Comparison of ENCODE assay signal across 36 mouse cellular contexts in the genomic region with DNA sequence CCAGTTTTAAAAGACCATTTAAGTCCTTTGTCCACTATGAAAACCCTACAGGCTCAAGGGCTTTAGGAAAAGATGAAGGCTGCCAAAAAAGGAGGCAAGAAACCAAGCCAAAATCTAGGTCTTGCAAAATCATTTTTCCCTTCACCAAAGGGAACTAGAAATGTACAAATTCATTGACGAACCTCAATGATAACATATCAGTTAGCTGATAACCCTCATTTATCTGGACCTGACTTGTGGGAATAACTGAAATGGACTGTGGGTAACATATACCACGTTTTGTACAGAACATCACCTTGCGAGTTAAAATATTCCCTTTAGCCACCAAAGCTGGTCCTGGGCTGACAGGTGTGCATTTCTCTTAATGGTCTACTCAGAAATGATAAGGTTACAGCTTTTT. TPM values are rescaled to one million over a fixed set of nuclear protein-coding genes. Genes with fewer than 3 reads are reported as not detected.
"Had no signal": no experiment of that assay in that cellular context is flagged by ENCODE, and none has a peak within 500 bp of the region (broad histone marks: within the 10 kb centered on the region; RNA-seq: fewer than 3 reads in every experiment).

No protein-coding gene starts in this region.

- ATAC-seq: forebrain, embryonic 13.5 days; forebrain, embryonic 14.5 days; forebrain, embryonic 15.5 days; forebrain, embryonic 16.5 days; forebrain, postnatal 0 days had no signal

- H3K36me3 ChIP-seq: embryonic facial prominence, embryonic 12.5 days had no signal

- H3K27ac ChIP-seq: embryonic facial prominence, embryonic 10.5 days; embryonic facial prominence, embryonic 12.5 days; embryonic facial prominence, embryonic 13.5 days; embryonic facial prominence, embryonic 15.5 days; forebrain, embryonic 10.5 days; forebrain, embryonic 12.5 days; forebrain, embryonic 13.5 days; forebrain, embryonic 15.5 days; gastrocnemius, adult 2 months; heart, embryonic 10.5 days had no signal

- H3K9me3 ChIP-seq: embryonic facial prominence, embryonic 10.5 days; embryonic facial prominence, embryonic 12.5 days; embryonic facial prominence, embryonic 13.5 days; embryonic facial prominence, embryonic 15.5 days; forebrain, embryonic 10.5 days; forebrain, embryonic 12.5 days; forebrain, embryonic 13.5 days; forebrain, embryonic 15.5 days; heart, embryonic 10.5 days had no signal

- DNase-seq: cerebellum, adult 8-10 months; cerebellum, adult 9-10 months; cerebellum, adult 9-11 months; cerebellum, postnatal 10 days; cerebellum, postnatal 14 days; cerebellum, postnatal 25 days; cerebellum, postnatal 36 days; embryo, embryonic 11 days; forebrain, postnatal 0 days; gastrocnemius, adult 2 months; gastrocnemius, postnatal 14 days; gastrocnemius, postnatal 25 days; gastrocnemius, postnatal 36 days; heart, adult 18-20 months had no signal

- H3K4me3 ChIP-seq: embryonic facial prominence, embryonic 10.5 days; embryonic facial prominence, embryonic 12.5 days; embryonic facial prominence, embryonic 13.5 days; embryonic facial prominence, embryonic 15.5 days; erythroblast, embryonic 14.5 days; forebrain, embryonic 10.5 days; forebrain, embryonic 12.5 days; forebrain, embryonic 13.5 days; forebrain, embryonic 15.5 days; gastrocnemius, adult 2 months; heart, embryonic 10.5 days had no signal

- H3K9ac ChIP-seq: embryonic facial prominence, embryonic 12.5 days; embryonic facial prominence, embryonic 13.5 days; embryonic facial prominence, embryonic 15.5 days; forebrain, embryonic 12.5 days; forebrain, embryonic 13.5 days; forebrain, embryonic 15.5 days; forebrain, postnatal 0 days had no signal

- H3K4me2 ChIP-seq: embryonic facial prominence, embryonic 12.5 days; embryonic facial prominence, embryonic 13.5 days; embryonic facial prominence, embryonic 15.5 days; forebrain, embryonic 12.5 days; forebrain, embryonic 13.5 days; forebrain, embryonic 15.5 days had no signal

- H3K27me3 ChIP-seq: embryonic facial prominence, embryonic 12.5 days; embryonic facial prominence, embryonic 13.5 days; embryonic facial prominence, embryonic 15.5 days; forebrain, embryonic 12.5 days; forebrain, embryonic 13.5 days; forebrain, embryonic 15.5 days had no signal

- H3K4me1 ChIP-seq: embryonic facial prominence, embryonic 12.5 days; embryonic facial prominence, embryonic 13.5 days; embryonic facial prominence, embryonic 15.5 days; forebrain, embryonic 10.5 days; forebrain, embryonic 12.5 days; forebrain, embryonic 13.5 days; forebrain, embryonic 15.5 days; heart, embryonic 10.5 days had no signal

RNA-seq across cellular contexts. Expression of gene Gm10392, which starts 10.6 kb away (rescaled TPM):
- total RNA-seq: forebrain, postnatal 0 days; gastrocnemius, adult 18-20 months; gastrocnemius, adult 2 months; gastrocnemius, adult 8-10 months; gastrocnemius, postnatal 14 days; gastrocnemius, postnatal 25 days; gastrocnemius, postnatal 36 days; gastrocnemius, postnatal 4 days; granulocyte monocyte progenitor cell, adult 5-6 weeks; heart, adult 18-20 months; heart, adult 8-10 months had no signal
- polyA plus RNA-seq: cortical plate, adult 2 months; embryonic facial prominence, embryonic 11.5 days; embryonic facial prominence, embryonic 12.5 days; embryonic facial prominence, embryonic 13.5 days; embryonic facial prominence, embryonic 14.5 days; erythroblast, embryonic 14.5 days; forebrain, embryonic 12.5 days; forebrain, embryonic 14.5 days; forebrain, embryonic 15.5 days; forebrain, embryonic 16.5 days; forebrain, postnatal 0 days; frontal cortex, adult 2 months; gonadal fat pad, adult 2 months; heart, embryonic 10.5 days had no signal
